In genomic region chr16:45259663-45260062, GRCm38 (mm10) we compare ENCODE assay signal across 13 mouse cellular contexts. TPM values are rescaled to one million over a fixed set of nuclear protein-coding genes. Genes with fewer than 3 reads are reported as not detected.
A peak's percentile ranks its signal among the peaks of the same experiment; 100 is the strongest.
DNase-seq lines count a peak whose midpoint lies in the region; ATAC-seq and TF ChIP-seq lines count a peak whose summit lies in the region.
"Had no signal": no experiment of that assay in that cellular context is flagged by ENCODE, and none has a peak within 500 bp of the region (broad histone marks: within the 10 kb centered on the region; RNA-seq: fewer than 3 reads in every experiment).

No protein-coding gene starts in this region.

- H3K9ac ChIP-seq in liver, embryonic 14.5 days (replicated peaks), result no peak overlapping the region
- H3K9ac ChIP-seq: hindbrain, embryonic 13.5 days; stomach, embryonic 15.5 days had no signal

- no peak overlapping the region for H3K4me3 ChIP-seq in liver, embryonic 14.5 days (ENCODE audit: insufficient read depth in 1 of 2, low read depth in 2 of 2, low read length in 2 of 2)
- H3K4me3 ChIP-seq: hindbrain, embryonic 13.5 days; stomach, embryonic 15.5 days had no signal

- DNase-seq in embryo, embryonic 10.5 days (ENCODE audit: low spot score), result peak; percentile 7
- DNase-seq in embryo, embryonic 9.5 days (ENCODE audit: extremely low spot score), result no peak
- peak; percentile 67 for DNase-seq in 416B (ENCODE audit: low read depth)
- no peak for DNase-seq in Patski (ENCODE audit: low read depth, low spot score)
- peak in 1 of 3 experiments; percentile 4 for DNase-seq in liver, embryonic 14.5 days (ENCODE audit: low read depth in 3 of 3, low spot score in 3 of 3)
- no peak for DNase-seq in yolk sac, embryonic 10.5 days (ENCODE audit: low spot score)
- no peak for DNase-seq in heart, adult 18-20 months
- DNase-seq: gastrocnemius, postnatal 14 days had no signal

- 67% methylated on average over 2 of the region's 2 CpGs for WGBS in liver, embryonic 14.5 days (ENCODE audit: insufficient replicate concordance)

- no peak for ATAC-seq in Patski
- no peak for ATAC-seq in liver, embryonic 14.5 days (ENCODE audit: insufficient read depth)
- no peak for ATAC-seq in erythroid progenitor cell, adult 5-6 weeks (replicated peaks; ENCODE audit: low FRiP score, poor library complexity, severe bottlenecking)
- ATAC-seq: midbrain, embryonic 16.5 days had no signal

- CTCF ChIA-PET in Patski (lab: Charles Lee), result no interaction called here

- no peaks in the 10 kb centered on the region for H3K9me3 ChIP-seq in liver, embryonic 14.5 days (ENCODE audit: control insufficient read depth, low read length)
- H3K9me3 ChIP-seq: G1E; hindbrain, embryonic 13.5 days; stomach, embryonic 15.5 days had no signal

- no peaks in the 10 kb centered on the region for H3K36me3 ChIP-seq in liver, embryonic 14.5 days (replicated peaks; ENCODE audit: control insufficient read depth, insufficient read depth, low read depth)
- H3K36me3 ChIP-seq: G1E; hindbrain, embryonic 13.5 days; stomach, embryonic 15.5 days had no signal

- no peaks in the 10 kb centered on the region for H3K4me1 ChIP-seq in liver, embryonic 14.5 days (replicated peaks; ENCODE audit: control insufficient read depth in 2 of 2, insufficient read depth in 2 of 2, low read length in 1 of 2)
- H3K4me1 ChIP-seq: hindbrain, embryonic 13.5 days; stomach, embryonic 15.5 days had no signal

- peaks cover 11% of the 10 kb centered on the region for H3K27me3 ChIP-seq in Patski
- H3K27me3 ChIP-seq in liver, embryonic 14.5 days (ENCODE audit: control insufficient read depth, insufficient read depth, low read length), result no peaks in the 10 kb centered on the region
- H3K27me3 ChIP-seq: hindbrain, embryonic 13.5 days; stomach, embryonic 15.5 days had no signal

- peak; percentile 35 for TF ChIP-seq CTCF in Patski (IDR thresholded peaks at IDR 0.05)
- peak; percentile 42 for TF ChIP-seq CTCF in liver, embryonic 14.5 days (IDR thresholded peaks at IDR 0.05; ENCODE audit: low read depth)

- in situ Hi-C loops in Patski (cut with MboI; ENCODE audit: low pct_unique_long_range_greater_than_20kb), result no loop called here

- no peak overlapping the region for H3K27ac ChIP-seq in liver, embryonic 14.5 days
- H3K27ac ChIP-seq: hindbrain, embryonic 13.5 days; stomach, embryonic 15.5 days had no signal

- no peak for TF ChIP-seq EP300 in liver, embryonic 14.5 days (IDR thresholded peaks at IDR 0.05; ENCODE audit: low read depth)

- H3K4me2 ChIP-seq in liver, embryonic 14.5 days (ENCODE audit: low read depth), result no peak overlapping the region
- H3K4me2 ChIP-seq: hindbrain, embryonic 13.5 days; stomach, embryonic 15.5 days had no signal

- POLR2A ChIA-PET in Patski (lab: Charles Lee), result no interaction called here

RNA-seq across cellular contexts. Expression of gene Btla, which starts 35.5 kb away (rescaled TPM):
- not detected for polyA plus RNA-seq in Patski (2021)
- polyA plus RNA-seq in liver, embryonic 14.5 days (2012; rRNA removed), result 0.25 and 0.42 TPM in 2 replicates
- polyA plus RNA-seq in liver, embryonic 14.5 days (2014; fragmentation: Nextera tagmentation; extraction: Ambion mirVana), result 0.20 and 0.32 TPM in 2 replicates
- 1.7 and 4.3 TPM in 2 replicates for total RNA-seq in erythroid progenitor cell, adult 5-6 weeks (2015; ENCODE audit: low replicate concordance)
- total RNA-seq in erythroid progenitor cell, adult 5-6 weeks (2017; ENCODE audit: low replicate concordance), result 1.0 and 3.7 TPM in 2 replicates
- total RNA-seq in heart, adult 18-20 months (2021), result 1 to 10 TPM in 1 of 2 experiments, under 1 TPM in 1; 0.99 to 4.3 TPM
- polyA plus RNA-seq: G1E had no signal

Comparison
In these comparisons a context has a peak if more than half of its experiments do, and no peak if none do; other contexts are left out.
1. DNase-seq: peak in embryo, embryonic 10.5 days (single experiment) and 416B (single experiment); none in embryo, embryonic 9.5 days (single experiment), Patski (single experiment), yolk sac, embryonic 10.5 days (single experiment) and heart, adult 18-20 months (0 of 2).